Mouse (Mus musculus): ENCODE measurements around the gene Pdk2.

Gene Pdk2

GRCm38 (mm10) chr11:95070140-95071107 is 29.3 kb upstream of the Pdk2 start:
- DNase-seq (ENCODE audit: low read depth, low spot score): peak; percentile 34

- DNase-seq (ENCODE audit: low read depth, low spot score): no peak
These were observed 28.2 kb upstream of the Pdk2 start for GRCm38 (mm10) chr11:95069226-95069957.

- no peak for DNase-seq (ENCODE audit: low read depth, low spot score)
These were observed 15.8 kb upstream of the Pdk2 start for GRCm38 (mm10) chr11:95056768-95057501.

GRCm38 (mm10) chr11:95053062-95053461 is 11.9 kb upstream of the Pdk2 start:
- no peak for DNase-seq (ENCODE audit: low read depth, low spot score)

- DNase-seq (ENCODE audit: low read depth, low spot score): peak; percentile 82
These were observed 6.0 kb upstream of the Pdk2 start for GRCm38 (mm10) chr11:95046980-95047680.

- no peak for DNase-seq (ENCODE audit: low read depth, low spot score)
These were observed 3.2 kb upstream of the Pdk2 start for GRCm38 (mm10) chr11:95044185-95044870.

- DNase-seq (ENCODE audit: low read depth, low spot score): no peak
These were observed 2.5 kb upstream of the Pdk2 start for GRCm38 (mm10) chr11:95043608-95044007.

GRCm38 (mm10) chr11:95043060-95043459 is 1.9 kb upstream of the Pdk2 start:
- DNase-seq (ENCODE audit: low read depth, low spot score): no peak

GRCm38 (mm10) chr11:95042096-95042495 is 942 bp upstream of the Pdk2 start:
- peak; percentile 96 for DNase-seq (ENCODE audit: low read depth, low spot score)

GRCm38 (mm10) chr11:95040491-95041138 is 539 bp downstream of the Pdk2 start:
- DNase-seq (ENCODE audit: low read depth, low spot score): peak; percentile 21

- no peak for DNase-seq (ENCODE audit: low read depth, low spot score)
These were observed 1.4 kb downstream of the Pdk2 start for GRCm38 (mm10) chr11:95039766-95040165.

GRCm38 (mm10) chr11:95038818-95039655 is 2.1 kb downstream of the Pdk2 start:
- DNase-seq (ENCODE audit: low read depth, low spot score): no peak

GRCm38 (mm10) chr11:95038156-95038817 is 2.9 kb downstream of the Pdk2 start:
- DNase-seq (ENCODE audit: low read depth, low spot score): no peak

- DNase-seq (ENCODE audit: low read depth, low spot score): no peak
These were observed 3.8 kb downstream of the Pdk2 start for GRCm38 (mm10) chr11:95037306-95037705.

- no peak for DNase-seq (ENCODE audit: low read depth, low spot score)
These were observed 4.6 kb downstream of the Pdk2 start for GRCm38 (mm10) chr11:95036521-95036920.

GRCm38 (mm10) chr11:95034902-95035301 is 6.3 kb downstream of the Pdk2 start:
- no peak for DNase-seq (ENCODE audit: low read depth, low spot score)

- DNase-seq (ENCODE audit: low read depth, low spot score): no peak
These were observed 7.5 kb downstream of the Pdk2 start for GRCm38 (mm10) chr11:95033617-95034016.

GRCm38 (mm10) chr11:95032945-95033344 is 8.2 kb downstream of the Pdk2 start:
- no peak for DNase-seq (ENCODE audit: low read depth, low spot score)
